Mouse (Mus musculus) forebrain, embryonic 11.5 days (tissue): ENCODE measurements around the gene Vps33b. TPM values are rescaled to one million over a fixed set of nuclear protein-coding genes. Genes with fewer than 3 reads are reported as not detected.

Source experiments
- ATAC-seq: fragments of 200-750 bp; cut with Nextera tagmentation; replicated peaks from 2 replicates; pipeline ENCODE4 v1.8.0; 2017; ENCODE audit warnings: moderate TSS enrichment; ENCODE audit not compliant: low FRiP score
- DNase-seq: peaks from one replicate; pipeline ENCODE4 v3.0.0-alpha.2; 2017; ENCODE audit warnings: low spot score
- H3K27ac ChIP-seq: fragments of 300-500 bp; sonication (generic); 2 replicates; pipeline ENCODE4 v1.5.1; 2014; ENCODE audit warnings: low read depth, low read length
- H3K27me3 ChIP-seq: fragments of 300-500 bp; sonication (generic); 2 replicates; pipeline ENCODE4 v1.6.1; 2014; ENCODE audit warnings: mild to moderate bottlenecking, low read length, mixed read lengths; ENCODE audit not compliant: control insufficient read depth, insufficient read depth
- H3K36me3 ChIP-seq: fragments of 300-500 bp; sonication (generic); 2 replicates; pipeline ENCODE4 v1.6.1; 2014; ENCODE audit warnings: mild to moderate bottlenecking, low read length, moderate library complexity, mixed read lengths; ENCODE audit not compliant: control insufficient read depth, insufficient read depth
- H3K4me1 ChIP-seq: fragments of 300-500 bp; sonication (generic); replicated peaks from 2 replicates; pipeline ENCODE4 v1.6.1; 2014; ENCODE audit warnings: low read length, mixed read lengths; ENCODE audit not compliant: control insufficient read depth, insufficient read depth
- H3K4me2 ChIP-seq: fragments of 300-500 bp; sonication (generic); 2 replicates; pipeline ENCODE4 v1.6.1; 2014; ENCODE audit warnings: low read depth, mild to moderate bottlenecking, low read length, moderate library complexity, mixed read lengths; ENCODE audit not compliant: severe bottlenecking
- H3K4me3 ChIP-seq: fragments of 300-500 bp; sonication (generic); 2 replicates; pipeline ENCODE4 v1.5.1; 2014; ENCODE audit warnings: low read depth, low read length
- H3K9ac ChIP-seq: fragments of 300-500 bp; sonication (generic); 2 replicates; pipeline ENCODE4 v1.6.1; 2014; ENCODE audit warnings: low read length
- H3K9me3 ChIP-seq: fragments of 300-500 bp; sonication (generic); 2 replicates; pipeline ENCODE4 v1.6.1; 2016; ENCODE audit warnings: low read length, mixed read lengths; ENCODE audit not compliant: control insufficient read depth
- WGBS: fragments of 180-500 bp; shearing (Covaris S2); extraction: QIAGEN DNeasy Blood & Tissue Kit; methylation state at CpG from one replicate; pipeline ENCODE4 v1.1.7; 2014; 5-methylcytosine and 5-hydroxymethylcytosine counted together
- polyA plus RNA-seq: library from polyadenylated mRNA; unstranded; fragments of >200 nt; fragmentation: Nextera tagmentation; extraction: Ambion mirVana; gene quantifications from 2 replicates; pipeline ENCODE4 v1.2.1, GENCODE M21; 2014

Vps33b gene
- polyA plus RNA-seq, 1 experiment from 2014 or later = 20.6 TPM

GRCm38 (mm10) chr7:80280998-80281397 lies 11.5 kb downstream of the Vps33b start:
- 84% methylated on average over 2 of the region's 2 CpGs for WGBS

GRCm38 (mm10) chr7:80281646-80282045 lies 12.2 kb downstream of the Vps33b start:
- H3K9me3 ChIP-seq = no peaks in the 10 kb centered on the region
- no peak overlapping the region for H3K9ac ChIP-seq
- H3K4me2 ChIP-seq = no peak overlapping the region
- H3K4me3 ChIP-seq = no peak overlapping the region
- no peak overlapping the region for H3K27ac ChIP-seq
- H3K36me3 ChIP-seq = no peaks in the 10 kb centered on the region; the same call in 1 of the 2 replicates
- 84% methylated on average over 3 of the region's 3 CpGs for WGBS
- ATAC-seq (no peak), DNase-seq (no peak)
- no peaks in the 10 kb centered on the region for H3K27me3 ChIP-seq
- H3K4me1 ChIP-seq = no peaks in the 10 kb centered on the region

More at GRCm38 (mm10) chr7:80280998-80281397, 11.5 kb downstream of the Vps33b start:
- Histone ChIP-seq H3K27me3 (no peaks in the 10 kb centered on the region), H3K9ac (no peak overlapping the region), H3K4me1 (no peaks in the 10 kb centered on the region), H3K9me3 (no peaks in the 10 kb centered on the region), H3K27ac (no peak overlapping the region), H3K36me3 (peaks cover under 1% of the 10 kb centered on the region; the same call in 1 of the 2 replicates), H3K4me2 (no peak overlapping the region), H3K4me3 (no peak overlapping the region)
- no peak for DNase-seq
- ATAC-seq = no peak

GRCm38 (mm10) chr7:80283226-80283918 lies 13.9 kb downstream of the Vps33b start:
- H3K4me2 ChIP-seq = no peak overlapping the region
- DNase-seq (no peak), ATAC-seq (no peak)
- no peaks in the 10 kb centered on the region; the same call in 1 of the 2 replicates for H3K36me3 ChIP-seq
- 93% methylated on average over 3 of the region's 3 CpGs for WGBS
- no peak overlapping the region for H3K4me3 ChIP-seq
- H3K9ac ChIP-seq = no peak overlapping the region
- H3K27ac ChIP-seq = no peak overlapping the region
- H3K9me3 ChIP-seq = no peaks in the 10 kb centered on the region
- no peaks in the 10 kb centered on the region for H3K4me1 ChIP-seq
- no peaks in the 10 kb centered on the region for H3K27me3 ChIP-seq

GRCm38 (mm10) chr7:80284391-80284790 lies 14.9 kb downstream of the Vps33b start:
- H3K27me3 ChIP-seq = no peaks in the 10 kb centered on the region
- no peak overlapping the region for H3K4me2 ChIP-seq
- ATAC-seq = no peak
- no peak overlapping the region for H3K4me3 ChIP-seq
- DNase-seq = no peak
- 94% methylated on average over 5 of the region's 5 CpGs for WGBS
- H3K9me3 ChIP-seq = no peaks in the 10 kb centered on the region
- H3K27ac ChIP-seq = no peak overlapping the region
- no peaks in the 10 kb centered on the region for H3K4me1 ChIP-seq
- no peak overlapping the region for H3K9ac ChIP-seq
- H3K36me3 ChIP-seq = no peaks in the 10 kb centered on the region; the same call in 1 of the 2 replicates

GRCm38 (mm10) chr7:80285725-80286124 lies 16.3 kb downstream of the Vps33b start:
- H3K27ac ChIP-seq = no peak overlapping the region
- H3K4me1 ChIP-seq = no peaks in the 10 kb centered on the region
- H3K36me3 ChIP-seq = no peaks in the 10 kb centered on the region; the same call in 1 of the 2 replicates
- DNase-seq (no peak), ATAC-seq (no peak)
- no peak overlapping the region for H3K4me3 ChIP-seq
- WGBS = 96% methylated on average over 6 of the region's 6 CpGs
- H3K4me2 ChIP-seq = no peak overlapping the region
- no peak overlapping the region for H3K9ac ChIP-seq
- no peaks in the 10 kb centered on the region for H3K9me3 ChIP-seq
- H3K27me3 ChIP-seq = no peaks in the 10 kb centered on the region

- Histone ChIP-seq H3K4me2 (no peak overlapping the region), H3K9ac (no peak overlapping the region), H3K27me3 (no peaks in the 10 kb centered on the region), H3K9me3 (no peaks in the 10 kb centered on the region), H3K4me3 (no peak overlapping the region), H3K36me3 (no peaks in the 10 kb centered on the region; the same call in 1 of the 2 replicates), H3K4me1 (no peaks in the 10 kb centered on the region), H3K27ac (no peak overlapping the region)
- no peak for DNase-seq
- WGBS = 82% methylated on average over 10 of the region's 10 CpGs
- ATAC-seq = no peak
Measured at GRCm38 (mm10) chr7:80287736-80288135, 18.3 kb downstream of the Vps33b start.

- H3K9me3 ChIP-seq = no peaks in the 10 kb centered on the region
- peak within 1 kb of the TSS; percentile 43 for H3K4me2 ChIP-seq
- H3K27ac ChIP-seq = peak within 1 kb of the TSS; percentile 75
- peak within 1 kb of the TSS; percentile 78 for H3K9ac ChIP-seq
- H3K27me3 ChIP-seq = no peaks in the 10 kb centered on the region
- ATAC-seq (peak; percentile 98), DNase-seq (peak; percentile 99)
- H3K4me1 ChIP-seq = peaks cover 10% of the 10 kb centered on the region; the same call in 1 of the 2 replicates
- H3K36me3 ChIP-seq = no peaks in the 10 kb centered on the region
- H3K4me3 ChIP-seq = peak within 1 kb of the TSS; percentile 92
- under 1% methylated on average over 52 of the region's 52 CpGs for WGBS
Measured at GRCm38 (mm10) chr7:80294062-80294763, 24.8 kb downstream of the Vps33b start, which contains the start of gene Prc1. TSS of gene Prc1 (plus strand) at chr7:80294450.

- DNase-seq = no peak
- peak; percentile 63 for ATAC-seq
- Histone ChIP-seq H3K27me3 (no peaks in the 10 kb centered on the region), H3K9me3 (no peaks in the 10 kb centered on the region), H3K4me1 (peaks cover 12% of the 10 kb centered on the region; the same call in 1 of the 2 replicates), H3K4me2 (peak overlapping the region; percentile 37), H3K4me3 (peak overlapping the region; percentile 92), H3K27ac (peak overlapping the region; percentile 75), H3K36me3 (peaks cover under 1% of the 10 kb centered on the region; the same call in 1 of the 2 replicates), H3K9ac (peak overlapping the region; percentile 78)
- WGBS = 11% methylated on average over 37 of the region's 37 CpGs
Measured at GRCm38 (mm10) chr7:80294764-80295648, 25.6 kb downstream of the Vps33b start.
